Mouse (Mus musculus): ENCODE results near the gene Slc22a3. TPM values are rescaled to one million over a fixed set of nuclear protein-coding genes. Genes with fewer than 3 reads are reported as not detected.
A peak's percentile ranks its signal among the peaks of the same experiment; 100 is the strongest.

Gene Slc22a3
- polyA plus RNA-seq, 1 experiment, result not detected

GRCm38 (mm10) chr17:12451234-12451633, 56.3 kb downstream of the Slc22a3 start:
- TF ChIP-seq CTCF (IDR thresholded peaks at IDR 0.05; ENCODE audit: borderline replicate concordance, insufficient read depth, low read length), result no peak
- H3K4me1 ChIP-seq (ENCODE audit: control insufficient read depth, insufficient read depth, low read length), result 0 out of 2 replicates have a peak, but pooled peaks cover 2% of the 10 kb centered on the region
- H3K27ac ChIP-seq (ENCODE audit: insufficient read depth, low read length), result no peak overlapping the region
- H3K4me3 ChIP-seq (ENCODE audit: insufficient read depth, low read length), result no peak overlapping the region

DNA sequence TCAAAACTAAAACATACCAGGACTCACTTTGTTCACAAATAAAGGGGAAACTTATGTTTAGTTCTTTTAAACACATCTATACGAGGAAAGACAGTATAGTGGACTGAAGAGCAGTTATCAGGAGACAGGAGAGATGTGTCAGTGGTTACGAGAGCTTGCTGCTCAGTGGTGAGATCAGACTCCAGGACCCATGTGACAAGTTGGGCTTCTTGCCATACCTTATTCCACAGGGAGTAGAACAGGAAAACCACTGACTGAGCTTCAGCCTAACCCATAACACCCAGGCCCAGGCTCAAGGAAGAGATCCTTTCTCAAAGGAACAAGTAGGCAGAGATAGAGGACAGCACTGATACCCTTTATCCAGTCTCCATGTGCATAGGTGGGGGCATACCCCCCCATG, 62.9 kb downstream of the Slc22a3 start:
- TF ChIP-seq POLR2A (IDR thresholded peaks at IDR 0.05; ENCODE audit: low read depth, low read length) (no peak), CTCF (IDR thresholded peaks at IDR 0.05; ENCODE audit: borderline replicate concordance, insufficient read depth, low read length) (no peak)
- H3K4me3 ChIP-seq (ENCODE audit: insufficient read depth, low read length), result no peak overlapping the region
- H3K4me1 ChIP-seq (ENCODE audit: control insufficient read depth, insufficient read depth, low read length), result no peaks in the 10 kb centered on the region; the same call in 1 of the 2 replicates
- no peak overlapping the region for H3K27ac ChIP-seq (ENCODE audit: insufficient read depth, low read length)

DNA sequence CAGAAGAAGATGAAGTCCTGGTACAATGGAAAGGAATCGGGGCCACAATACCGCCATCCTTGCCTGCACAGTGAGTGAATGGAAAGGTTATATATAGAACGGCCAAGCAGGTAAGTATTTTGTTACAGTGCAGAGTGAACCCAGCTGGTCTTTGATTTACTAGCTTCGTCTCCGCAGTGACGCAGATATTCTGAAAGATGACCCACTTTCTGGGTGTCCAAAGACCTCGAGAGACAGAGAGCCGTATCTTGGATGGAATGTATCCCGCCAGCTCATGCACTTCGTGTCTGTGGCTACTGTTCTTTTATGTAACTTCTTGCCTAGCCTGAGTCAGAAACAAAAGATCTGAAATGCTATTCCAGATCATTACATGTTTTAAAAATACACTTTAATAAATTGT, 69.7 kb downstream of the Slc22a3 start:
- Histone ChIP-seq H3K27ac (ENCODE audit: insufficient read depth, low read length) (no peak overlapping the region), H3K4me1 (ENCODE audit: control insufficient read depth, insufficient read depth, low read length) (no peaks in the 10 kb centered on the region), H3K4me3 (ENCODE audit: insufficient read depth, low read length) (no peak overlapping the region)
- TF ChIP-seq POLR2A (IDR thresholded peaks at IDR 0.05; ENCODE audit: low read depth, low read length) (no peak), CTCF (IDR thresholded peaks at IDR 0.05; ENCODE audit: borderline replicate concordance, insufficient read depth, low read length) (no peak)

DNA sequence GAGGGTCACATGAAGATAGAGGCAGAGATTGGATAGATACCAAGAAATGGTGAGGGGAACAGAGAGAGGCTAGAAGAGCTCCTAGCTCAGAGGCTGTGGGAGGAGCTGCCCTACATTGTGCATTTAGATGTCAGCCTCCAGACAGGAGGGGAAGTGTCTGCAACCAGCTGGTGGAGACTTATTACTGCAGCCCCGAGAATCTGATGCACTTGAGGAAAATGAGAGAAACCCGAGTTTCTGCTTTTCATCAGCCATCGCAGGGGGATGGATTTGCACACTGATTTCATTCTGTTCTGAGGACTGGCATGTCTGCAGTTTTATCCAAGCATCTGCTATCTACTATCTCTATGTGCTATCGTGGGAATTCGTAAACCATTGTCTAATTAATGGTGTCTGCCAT, 75.8 kb downstream of the Slc22a3 start:
- Histone ChIP-seq H3K4me3 (ENCODE audit: insufficient read depth, low read length) (no peak overlapping the region), H3K4me1 (ENCODE audit: control insufficient read depth, insufficient read depth, low read length) (no peaks in the 10 kb centered on the region), H3K27ac (ENCODE audit: insufficient read depth, low read length) (no peak overlapping the region)
- no peak for TF ChIP-seq CTCF (IDR thresholded peaks at IDR 0.05; ENCODE audit: borderline replicate concordance, insufficient read depth, low read length)
- TF ChIP-seq POLR2A (IDR thresholded peaks at IDR 0.05; ENCODE audit: low read depth, low read length), result no peak

- TF ChIP-seq CTCF (IDR thresholded peaks at IDR 0.05; ENCODE audit: borderline replicate concordance, insufficient read depth, low read length), result no peak
- no peak for TF ChIP-seq POLR2A (IDR thresholded peaks at IDR 0.05; ENCODE audit: low read depth, low read length)
- Histone ChIP-seq H3K27ac (ENCODE audit: insufficient read depth, low read length) (no peak overlapping the region), H3K4me3 (ENCODE audit: insufficient read depth, low read length) (no peak overlapping the region), H3K4me1 (ENCODE audit: control insufficient read depth, insufficient read depth, low read length) (no peaks in the 10 kb centered on the region)
Measured at GRCm38 (mm10) chr17:12428369-12428768, 79.1 kb downstream of the Slc22a3 start.

GRCm38 (mm10) chr17:12427156-12427555, 80.3 kb downstream of the Slc22a3 start:
- no peak overlapping the region for H3K4me3 ChIP-seq (ENCODE audit: insufficient read depth, low read length)
- no peak overlapping the region for H3K27ac ChIP-seq (ENCODE audit: insufficient read depth, low read length)
- TF ChIP-seq CTCF (IDR thresholded peaks at IDR 0.05; ENCODE audit: borderline replicate concordance, insufficient read depth, low read length) (no peak), POLR2A (IDR thresholded peaks at IDR 0.05; ENCODE audit: low read depth, low read length) (no peak)
- H3K4me1 ChIP-seq (ENCODE audit: control insufficient read depth, insufficient read depth, low read length), result no peaks in the 10 kb centered on the region

- no peaks in the 10 kb centered on the region for H3K4me1 ChIP-seq (ENCODE audit: control insufficient read depth, insufficient read depth, low read length)
- no peak overlapping the region for H3K27ac ChIP-seq (ENCODE audit: insufficient read depth, low read length)
- TF ChIP-seq POLR2A (IDR thresholded peaks at IDR 0.05; ENCODE audit: low read depth, low read length) (no peak), CTCF (IDR thresholded peaks at IDR 0.05; ENCODE audit: borderline replicate concordance, insufficient read depth, low read length) (no peak)
- no peak overlapping the region for H3K4me3 ChIP-seq (ENCODE audit: insufficient read depth, low read length)
Measured at GRCm38 (mm10) chr17:12422143-12422542, 85.4 kb downstream of the Slc22a3 start.

DNA sequence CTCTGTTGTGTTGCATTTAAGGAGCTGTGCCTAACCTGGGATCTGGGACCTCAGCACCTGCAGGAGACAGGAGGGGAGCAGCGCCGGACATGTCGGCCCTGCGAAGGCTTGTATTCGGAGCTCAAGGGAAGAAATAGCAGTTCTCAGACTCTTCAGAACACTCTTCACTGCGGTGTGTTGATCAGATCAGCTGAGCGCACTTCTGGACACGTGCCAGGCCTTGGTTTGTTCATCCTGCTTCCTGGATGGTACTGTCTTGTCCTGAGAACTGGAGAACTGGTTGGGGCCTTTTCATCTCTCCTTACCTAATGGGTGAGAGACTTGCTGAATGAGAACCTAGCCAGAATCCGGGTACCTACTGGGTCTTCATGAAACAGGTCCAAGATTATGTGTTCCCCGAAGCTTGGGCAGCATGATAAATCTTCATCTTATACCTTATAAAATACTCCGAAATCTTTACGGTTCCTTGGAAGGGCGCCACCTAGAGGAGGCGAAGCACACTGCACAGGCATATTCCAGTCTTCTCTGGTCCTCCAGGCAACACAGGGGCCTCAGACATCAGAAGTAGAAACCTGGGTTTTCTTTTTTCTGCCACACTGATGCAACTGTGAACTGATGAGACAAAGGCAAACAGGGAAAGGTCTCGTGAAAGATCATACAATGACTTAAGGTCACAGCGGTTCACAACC, 86.5 kb downstream of the Slc22a3 start:
- TF ChIP-seq POLR2A (IDR thresholded peaks at IDR 0.05; ENCODE audit: low read depth, low read length) (no peak), CTCF (IDR thresholded peaks at IDR 0.05; ENCODE audit: borderline replicate concordance, insufficient read depth, low read length) (peak; percentile 25; the same call in 1 of the 2 replicates)
- H3K27ac ChIP-seq (ENCODE audit: insufficient read depth, low read length), result no peak overlapping the region
- H3K4me1 ChIP-seq (ENCODE audit: control insufficient read depth, insufficient read depth, low read length), result no peaks in the 10 kb centered on the region
- H3K4me3 ChIP-seq (ENCODE audit: insufficient read depth, low read length), result no peak overlapping the region

DNA sequence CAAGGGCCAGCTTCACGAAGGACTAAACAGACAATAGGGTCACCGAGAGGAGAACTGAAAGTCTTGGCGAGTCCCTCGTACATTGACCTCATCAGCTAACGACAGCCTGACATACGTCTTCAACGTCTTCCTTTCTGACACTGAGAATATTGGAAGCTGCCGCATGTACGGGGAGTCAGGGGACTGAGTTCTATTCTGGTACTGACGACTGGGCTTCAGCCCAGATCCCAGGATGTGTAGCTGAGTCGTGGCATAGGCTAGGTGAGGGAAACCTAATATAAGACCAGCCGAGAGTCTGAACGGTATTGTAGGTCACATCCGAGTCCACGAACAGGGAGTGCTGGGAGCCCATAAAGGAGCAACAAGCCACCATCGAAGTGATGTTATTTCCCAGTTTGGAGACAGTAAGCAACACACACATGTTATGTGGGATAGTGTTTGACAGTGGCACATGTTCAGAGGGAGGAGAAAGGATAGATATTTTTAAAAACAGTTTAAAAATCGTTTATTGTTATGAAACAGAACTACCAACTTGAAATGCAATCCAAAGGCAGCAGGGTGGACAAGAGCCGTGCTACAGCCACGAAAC, 87.9 kb downstream of the Slc22a3 start:
- TF ChIP-seq CTCF (IDR thresholded peaks at IDR 0.05; ENCODE audit: borderline replicate concordance, insufficient read depth, low read length) (no peak), POLR2A (IDR thresholded peaks at IDR 0.05; ENCODE audit: low read depth, low read length) (no peak)
- Histone ChIP-seq H3K4me3 (ENCODE audit: insufficient read depth, low read length) (no peak overlapping the region), H3K4me1 (ENCODE audit: control insufficient read depth, insufficient read depth, low read length) (no peaks in the 10 kb centered on the region), H3K27ac (ENCODE audit: insufficient read depth, low read length) (no peak overlapping the region)

GRCm38 (mm10) chr17:12416250-12416895, 91.1 kb downstream of the Slc22a3 start:
- H3K4me1 ChIP-seq (ENCODE audit: control insufficient read depth, insufficient read depth, low read length), result no peaks in the 10 kb centered on the region
- no peak overlapping the region for H3K4me3 ChIP-seq (ENCODE audit: insufficient read depth, low read length)
- TF ChIP-seq CTCF (IDR thresholded peaks at IDR 0.05; ENCODE audit: borderline replicate concordance, insufficient read depth, low read length) (peak; percentile 61; the same call in 1 of the 2 replicates), POLR2A (IDR thresholded peaks at IDR 0.05; ENCODE audit: low read depth, low read length) (no peak)
- no peak overlapping the region for H3K27ac ChIP-seq (ENCODE audit: insufficient read depth, low read length)
